Mouse (Mus musculus) cerebellum, adult 2 months (tissue): Measurements from ENCODE around the gene Satb2. TPM values are rescaled to one million over a fixed set of nuclear protein-coding genes. Genes with fewer than 3 reads are reported as not detected.

Experiments
- DNase-seq, 2 experiments: peaks; one replicate each; pipeline ENCODE4 v3.0.0; 2021
- H3K27ac ChIP-seq: fragments of 200-500 bp; 2 replicates; pipeline ENCODE4 v1.5.1; 2012; ENCODE audit warnings: low read length, control low read depth, inconsistent platforms; ENCODE audit not compliant: insufficient read depth
- H3K27me3 ChIP-seq: fragments of 200-500 bp; 2 replicates; pipeline ENCODE4 v1.6.1; 2012; ENCODE audit warnings: inconsistent platforms, mild to moderate bottlenecking, low read length, moderate library complexity; ENCODE audit not compliant: control insufficient read depth, insufficient read depth
- H3K4me1 ChIP-seq: fragments of 200-500 bp; 2 replicates; pipeline ENCODE4 v1.6.1; 2011; ENCODE audit warnings: low read length; ENCODE audit not compliant: control insufficient read depth, insufficient read depth
- H3K4me3 ChIP-seq: fragments of 200-500 bp; replicated peaks from 2 replicates; pipeline ENCODE3; 2011; ENCODE audit warnings: mild to moderate bottlenecking, low read depth, low read length, control low read depth; ENCODE audit not compliant: insufficient read depth
- CTCF ChIP-seq: fragments of 200-500 bp; IDR thresholded peaks from 2 replicates; pipeline ENCODE4 v1.5.1; 2011; ENCODE audit warnings: low read depth, mild to moderate bottlenecking, control low read depth, low read length, moderate library complexity, borderline replicate concordance; ENCODE audit not compliant: insufficient read depth
- POLR2A ChIP-seq: fragments of 200-500 bp; IDR thresholded peaks from 2 replicates; pipeline ENCODE4 v1.6.1; 2011; ENCODE audit warnings: low read length, control low read depth, borderline replicate concordance; ENCODE audit not compliant: insufficient read depth
- WGBS: fragments of 180-500 bp; shearing (Covaris S2); methylation state at CpG from one replicate; pipeline ENCODE4 v1.1.7; 2018; 5-methylcytosine and 5-hydroxymethylcytosine counted together
- polyA plus RNA-seq: library from polyadenylated mRNA; depleted of rRNA; stranded (reverse); fragments of >200 nt; gene quantifications from 2 replicates; pipeline ENCODE4 v1.2.3, GENCODE M21; 2012

The Satb2 gene
- polyA plus RNA-seq, 1 experiment = 0.29 TPM

GRCm38 (mm10) chr1:56951525-56951924 is 26.9 kb downstream of the Satb2 start:
- Histone ChIP-seq H3K4me1 (no peaks in the 10 kb centered on the region), H3K4me3 (no peak overlapping the region), H3K27me3 (no peaks in the 10 kb centered on the region; the same call in 1 of the 2 replicates), H3K27ac (no peak overlapping the region)
- 67% methylated on average over 6 of the region's 6 CpGs for WGBS
- DNase-seq = no peak
- TF ChIP-seq POLR2A (no peak), CTCF (no peak)

- TF ChIP-seq POLR2A = no peak
- no peak for TF ChIP-seq CTCF
- WGBS = 87% methylated on average over 4 of the region's 4 CpGs
- no peak overlapping the region for H3K27ac ChIP-seq
- DNase-seq = no peak
- no peaks in the 10 kb centered on the region for H3K27me3 ChIP-seq
- H3K4me1 ChIP-seq = no peaks in the 10 kb centered on the region
- H3K4me3 ChIP-seq = no peak overlapping the region
Measured at GRCm38 (mm10) chr1:56939432-56939831, 39.0 kb downstream of the Satb2 start.

DNA sequence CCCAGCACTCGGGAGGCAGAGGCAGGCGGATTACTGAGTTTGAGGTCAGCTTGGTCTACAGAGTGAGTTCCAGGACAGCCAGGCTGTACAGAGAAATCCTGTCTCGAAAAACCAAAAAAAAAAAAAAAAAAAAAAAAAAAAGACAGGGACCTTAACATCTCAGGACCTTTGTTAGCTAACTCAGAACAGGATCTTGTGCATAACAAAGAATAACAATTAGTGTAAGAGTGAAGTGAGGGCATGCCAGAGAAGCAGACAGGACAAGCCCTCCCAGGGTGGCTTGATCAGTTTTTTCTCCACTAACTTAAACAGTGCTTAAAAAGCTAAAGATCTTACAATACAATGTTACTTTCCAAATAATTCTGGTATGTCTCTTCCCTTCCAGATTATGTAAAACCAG is 40.0 kb downstream of the Satb2 start:
- WGBS = 78% methylated on average over 3 of the region's 3 CpGs
- no peak overlapping the region for H3K27ac ChIP-seq
- no peak for TF ChIP-seq CTCF
- no peak for TF ChIP-seq POLR2A
- no peak for DNase-seq
- H3K4me1 ChIP-seq = no peaks in the 10 kb centered on the region
- H3K4me3 ChIP-seq = no peak overlapping the region
- no peaks in the 10 kb centered on the region for H3K27me3 ChIP-seq

DNA sequence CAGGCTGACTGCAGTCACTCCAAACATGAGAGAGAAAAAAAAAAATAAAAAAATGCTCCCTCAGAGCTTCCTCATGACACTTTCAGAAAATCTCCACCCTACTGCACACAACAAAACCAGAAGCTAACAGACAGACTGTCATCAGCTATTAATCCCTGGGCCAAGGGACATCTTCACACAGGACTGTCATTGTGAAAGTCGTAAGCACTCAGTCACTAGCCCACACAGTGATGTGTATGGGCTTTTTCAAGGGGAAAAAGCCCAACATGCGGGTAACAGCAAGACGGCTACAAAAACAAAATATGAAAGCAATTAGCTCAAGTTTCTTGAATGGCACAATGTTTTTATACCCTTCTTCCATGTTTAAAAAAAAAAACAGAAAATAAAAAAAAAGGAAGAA is 41.9 kb downstream of the Satb2 start:
- Histone ChIP-seq H3K4me3 (no peak overlapping the region), H3K27ac (no peak overlapping the region), H3K27me3 (no peaks in the 10 kb centered on the region), H3K4me1 (no peaks in the 10 kb centered on the region)
- 78% methylated on average over 3 of the region's 3 CpGs for WGBS
- DNase-seq = no peak
- TF ChIP-seq POLR2A (no peak), CTCF (no peak)

GRCm38 (mm10) chr1:56933821-56934220 is 44.6 kb downstream of the Satb2 start:
- Histone ChIP-seq H3K4me3 (no peak overlapping the region), H3K4me1 (no peaks in the 10 kb centered on the region), H3K27ac (no peak overlapping the region), H3K27me3 (no peaks in the 10 kb centered on the region)
- no peak for DNase-seq
- 93% methylated on average over 9 of the region's 9 CpGs for WGBS
- no peak for TF ChIP-seq CTCF
- no peak for TF ChIP-seq POLR2A

GRCm38 (mm10) chr1:56930096-56930495 is 48.4 kb downstream of the Satb2 start:
- Histone ChIP-seq H3K4me3 (no peak overlapping the region), H3K4me1 (no peaks in the 10 kb centered on the region), H3K27ac (no peak overlapping the region), H3K27me3 (no peaks in the 10 kb centered on the region)
- no peak for DNase-seq
- TF ChIP-seq POLR2A (no peak), CTCF (no peak)
- WGBS = 78% methylated on average over 4 of the region's 4 CpGs

DNA sequence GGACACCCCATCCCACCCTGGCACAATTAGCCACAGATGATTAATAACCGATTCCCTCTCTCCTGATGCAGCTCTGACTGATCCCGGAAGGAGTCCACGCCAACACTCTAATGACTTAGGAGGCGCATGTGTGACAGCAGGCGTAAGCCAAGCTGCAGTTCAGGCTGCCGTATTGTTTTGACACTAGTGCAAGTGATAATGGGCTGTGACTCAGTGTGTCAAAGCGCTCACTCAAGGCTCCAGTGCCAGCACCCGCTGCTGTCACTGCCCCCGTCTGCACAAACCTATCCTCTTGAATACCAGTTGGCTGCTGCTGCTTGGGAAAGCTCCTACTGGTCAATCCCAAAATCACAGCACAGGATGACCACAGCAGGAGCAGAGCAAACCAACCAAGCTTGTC is 49.7 kb downstream of the Satb2 start:
- TF ChIP-seq CTCF (no peak), POLR2A (no peak)
- Histone ChIP-seq H3K4me3 (no peak overlapping the region), H3K27ac (no peak overlapping the region), H3K27me3 (no peaks in the 10 kb centered on the region), H3K4me1 (no peaks in the 10 kb centered on the region)
- no peak for DNase-seq
- 34% methylated on average over 9 of the region's 9 CpGs for WGBS

GRCm38 (mm10) chr1:56920472-56920871 is 58.0 kb downstream of the Satb2 start:
- Histone ChIP-seq H3K27me3 (no peaks in the 10 kb centered on the region), H3K4me1 (no peaks in the 10 kb centered on the region), H3K27ac (no peak overlapping the region), H3K4me3 (no peak overlapping the region)
- 69% methylated on average over 8 of the region's 8 CpGs for WGBS
- no peak for TF ChIP-seq CTCF
- TF ChIP-seq POLR2A = no peak
- no peak for DNase-seq
